Mouse (Mus musculus): Measurements from ENCODE around the gene Hal.

GRCm38 (mm10) chr10:93541585-93541984 lies 53.0 kb downstream of the Hal start:
- TF ChIP-seq POLR2A (IDR thresholded peaks at IDR 0.05; ENCODE audit: borderline replicate concordance, extremely low read depth, insufficient read depth, insufficient read length, poor library complexity, severe bottlenecking) = no peak
- no peak for TF ChIP-seq CTCF (IDR thresholded peaks at IDR 0.05; ENCODE audit: borderline replicate concordance, extremely low read depth, insufficient read depth, insufficient read length)

Measured in brain, embryonic 14.5 days (tissue).